Mouse (Mus musculus) C2C12 (cell line): ENCODE data around the gene Mvp.

Source experiments
- CTCF ChIP-seq: IDR thresholded peaks from one replicate; pipeline ENCODE4 v1.5.1; 2011; ENCODE audit not compliant: control insufficient read depth, insufficient read depth, insufficient read length
- MAX ChIP-seq: IDR thresholded peaks from one replicate; pipeline ENCODE4 v1.6.1; 2011; ENCODE audit warnings: mild to moderate bottlenecking, control low read depth

GRCm38 (mm10) chr7:127014993-127015392 lies 572 bp upstream of the Mvp start:
- TF ChIP-seq CTCF (no peak), MAX (no peak)
